Mouse (Mus musculus): ENCODE results near the gene Rtel1. TPM values are rescaled to one million over a fixed set of nuclear protein-coding genes. Genes with fewer than 3 reads are reported as not detected.

The Rtel1 gene
- polyA plus RNA-seq (2012; fragmentation: generic; extraction: Trizol): 10 to 100 TPM; 29.8 to 40.9 TPM

DNA sequence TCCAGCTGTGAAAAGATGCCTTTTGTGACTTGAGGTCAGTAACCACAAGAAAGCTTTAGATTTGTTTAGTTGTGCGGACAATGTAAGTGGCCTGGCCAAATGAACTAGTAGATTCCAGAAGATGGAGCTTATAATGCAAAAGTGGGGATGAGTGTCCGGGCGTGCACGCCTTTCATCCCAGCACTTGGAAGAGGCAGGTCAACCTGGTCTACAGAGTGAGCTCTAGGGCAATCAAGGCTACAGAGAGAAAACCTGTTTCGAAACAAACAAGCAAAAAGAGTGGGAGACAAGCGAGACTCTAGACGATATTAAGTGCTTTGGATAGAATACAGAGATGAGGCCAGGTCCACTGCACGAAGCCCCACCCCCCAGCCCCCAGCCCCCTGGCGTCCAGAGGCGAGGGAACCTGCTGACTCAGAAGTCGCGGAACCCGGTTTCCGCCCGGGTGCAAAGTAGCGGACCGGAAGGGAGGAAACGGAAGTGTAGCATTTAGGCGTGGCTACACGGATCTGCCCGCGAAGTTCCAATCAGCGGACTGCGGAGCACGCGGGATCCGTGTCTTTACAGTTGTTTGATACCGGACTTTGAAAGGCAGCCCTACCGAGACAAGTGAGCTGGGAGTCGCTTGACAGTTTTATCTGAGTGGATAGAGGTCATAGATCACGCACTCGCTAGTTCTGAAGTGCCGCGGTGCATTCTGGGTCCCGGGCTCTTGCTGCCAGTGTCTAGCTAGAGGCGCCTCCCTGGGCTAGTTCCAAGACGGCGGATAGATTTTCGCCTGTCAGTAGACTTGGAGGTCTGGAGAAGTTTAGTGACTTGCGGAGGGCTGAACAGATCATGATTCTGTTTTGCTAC lies at the start of gene Rtel1:
Gene Rtel1, plus strand, starts transcription at position 492 of the 855 bp plus-strand sequence.

GRCm38 (mm10) chr2:181287958-181288350 lies 31.6 kb upstream of the Rtel1 start, which contains the start of gene Gmeb2:
Gene Gmeb2, minus strand, starts transcription at chr2:181288035.

GRCm38 (mm10) chr2:181314080-181314810 lies 5.3 kb upstream of the Rtel1 start, which contains the start of gene Stmn3:
Gene Stmn3, minus strand, starts transcription at chr2:181314500.

GRCm38 (mm10) chr2:181364860-181365596 lies 45.5 kb downstream of the Rtel1 start, which contains the start of the genes Zgpat and Arfrp1:
Gene Zgpat, plus strand, starts transcription at chr2:181364928.
Gene Arfrp1, minus strand, starts transcription at chr2:181365404.

GRCm38 (mm10) chr2:181379778-181380177 lies 60.2 kb downstream of the Rtel1 start, which contains the start of gene Lime1:
Gene Lime1, plus strand, starts transcription at chr2:181380078.

Other genes with a start within 250 kb of the Rtel1 start
- gene Kcnq2, start 184.4 kb upstream of the Rtel1 start, polyA plus RNA-seq (2012; fragmentation: generic; extraction: Trizol): not detected
- not detected for gene Eef1a2, start 162.7 kb upstream of the Rtel1 start, polyA plus RNA-seq (2012; fragmentation: generic; extraction: Trizol)
- 10 to 100 TPM; 54.2 to 64.2 TPM for gene Ppdpf, start 132.5 kb upstream of the Rtel1 start, polyA plus RNA-seq (2012; fragmentation: generic; extraction: Trizol)
- gene Ptk6, start 117.0 kb upstream of the Rtel1 start, polyA plus RNA-seq (2012; fragmentation: generic; extraction: Trizol): not detected
- under 1 TPM in 1 of 2 experiments, not detected in 1; 0.04 TPM for gene Srms, start 106.6 kb upstream of the Rtel1 start, polyA plus RNA-seq (2012; fragmentation: generic; extraction: Trizol)
- gene Fndc11, start 99.7 kb upstream of the Rtel1 start, polyA plus RNA-seq (2012; fragmentation: generic; extraction: Trizol): not detected
- 1 to 10 TPM in 1 of 2 experiments, under 1 TPM in 1; 0.28 to 2.3 TPM for gene Helz2, start 77.7 kb upstream of the Rtel1 start, polyA plus RNA-seq (2012; fragmentation: generic; extraction: Trizol)
- gene Gmeb2, start 31.7 kb upstream of the Rtel1 start, polyA plus RNA-seq (2012; fragmentation: generic; extraction: Trizol): 1 to 10 TPM; 3.1 to 9.1 TPM
- under 1 TPM in 1 of 2 experiments, not detected in 1; 0.14 TPM for gene Stmn3, start 5.2 kb upstream of the Rtel1 start, polyA plus RNA-seq (2012; fragmentation: generic; extraction: Trizol)
- gene Zgpat, start 45.2 kb downstream of the Rtel1 start, polyA plus RNA-seq (2012; fragmentation: generic; extraction: Trizol): 10 to 100 TPM in 1 of 2 experiments, 1 to 10 TPM in 1; 8.6 to 19.6 TPM
- 10 to 100 TPM; 34.3 to 40.3 TPM for gene Arfrp1, start 45.7 kb downstream of the Rtel1 start, polyA plus RNA-seq (2012; fragmentation: generic; extraction: Trizol)
- 10 to 100 TPM in 1 of 2 experiments, 1 to 10 TPM in 1; 2.1 to 19.5 TPM for gene Lime1, start 60.3 kb downstream of the Rtel1 start, polyA plus RNA-seq (2012; fragmentation: generic; extraction: Trizol)
- 1 to 10 TPM in 1 of 2 experiments, under 1 TPM in 1; 0.48 to 1.7 TPM for gene Zbtb46, start 139.7 kb downstream of the Rtel1 start, polyA plus RNA-seq (2012; fragmentation: generic; extraction: Trizol)
- gene Abhd16b, start 173.5 kb downstream of the Rtel1 start, polyA plus RNA-seq (2012; fragmentation: generic; extraction: Trizol): under 1 TPM in 1 of 2 experiments, not detected in 1; 0.15 TPM
- gene Tpd52l2, start 177.4 kb downstream of the Rtel1 start, polyA plus RNA-seq (2012; fragmentation: generic; extraction: Trizol): 10 to 100 TPM; 61.2 to 89.0 TPM
- 10 to 100 TPM; 11.6 to 26.9 TPM for gene Dnajc5, start 200.7 kb downstream of the Rtel1 start, polyA plus RNA-seq (2012; fragmentation: generic; extraction: Trizol)

Data from C3H10T1/2 (cell line).